Mouse (Mus musculus): ENCODE measurements around the gene Rab11fip5. TPM values are rescaled to one million over a fixed set of nuclear protein-coding genes. Genes with fewer than 3 reads are reported as not detected.

The Rab11fip5 gene
- polyA plus RNA-seq, 1 experiment from 2014 or later: 5.8 TPM

- WGBS: 87% methylated on average over 9 of the region's 9 CpGs
- no peak for DNase-seq (ENCODE audit: low spot score)
- H3K27me3 ChIP-seq (ENCODE audit: insufficient read depth, poor library complexity, severe bottlenecking): peaks cover 46% of the 10 kb centered on the region
Measured at GRCm38 (mm10) chr6:85370666-85371430, 3.6 kb downstream of the Rab11fip5 start.

DNA sequence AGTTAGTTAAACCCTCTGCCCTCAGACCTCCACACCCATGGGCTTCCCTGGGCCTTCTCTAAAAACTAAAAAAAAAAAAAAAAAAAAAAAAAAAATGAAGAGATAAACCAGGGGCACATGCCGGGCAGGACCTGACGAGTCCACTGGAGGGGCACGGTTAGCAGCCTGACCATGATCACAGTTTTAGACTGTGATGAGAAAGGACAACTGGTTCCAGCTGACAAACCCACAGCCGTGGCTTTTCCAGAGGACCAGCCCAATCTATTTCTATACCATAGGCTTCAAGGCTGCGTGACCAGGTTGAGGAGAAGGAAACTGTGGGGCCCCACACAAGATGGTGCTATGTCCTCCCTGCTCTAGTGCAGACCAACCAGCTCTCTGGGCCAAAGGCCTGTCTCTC, 4.4 kb downstream of the Rab11fip5 start:
- H3K27me3 ChIP-seq (ENCODE audit: insufficient read depth, poor library complexity, severe bottlenecking): peaks cover 40% of the 10 kb centered on the region
- no peaks in the 10 kb centered on the region for H3K9me3 ChIP-seq
- peaks cover 20% of the 10 kb centered on the region for H3K4me1 ChIP-seq (replicated peaks)
- no peak overlapping the region for H3K4me3 ChIP-seq
- DNase-seq (ENCODE audit: low spot score): no peak
- WGBS: 87% methylated on average over 5 of the region's 5 CpGs
- H3K36me3 ChIP-seq: no peaks in the 10 kb centered on the region
- no peak overlapping the region for H3K27ac ChIP-seq

More at GRCm38 (mm10) chr6:85370666-85371430, 3.6 kb downstream of the Rab11fip5 start:
- Histone ChIP-seq H3K4me1 (replicated peaks) (peaks cover 21% of the 10 kb centered on the region), H3K4me3 (no peak overlapping the region), H3K36me3 (no peaks in the 10 kb centered on the region), H3K9me3 (no peaks in the 10 kb centered on the region), H3K27ac (no peak overlapping the region)

DNA sequence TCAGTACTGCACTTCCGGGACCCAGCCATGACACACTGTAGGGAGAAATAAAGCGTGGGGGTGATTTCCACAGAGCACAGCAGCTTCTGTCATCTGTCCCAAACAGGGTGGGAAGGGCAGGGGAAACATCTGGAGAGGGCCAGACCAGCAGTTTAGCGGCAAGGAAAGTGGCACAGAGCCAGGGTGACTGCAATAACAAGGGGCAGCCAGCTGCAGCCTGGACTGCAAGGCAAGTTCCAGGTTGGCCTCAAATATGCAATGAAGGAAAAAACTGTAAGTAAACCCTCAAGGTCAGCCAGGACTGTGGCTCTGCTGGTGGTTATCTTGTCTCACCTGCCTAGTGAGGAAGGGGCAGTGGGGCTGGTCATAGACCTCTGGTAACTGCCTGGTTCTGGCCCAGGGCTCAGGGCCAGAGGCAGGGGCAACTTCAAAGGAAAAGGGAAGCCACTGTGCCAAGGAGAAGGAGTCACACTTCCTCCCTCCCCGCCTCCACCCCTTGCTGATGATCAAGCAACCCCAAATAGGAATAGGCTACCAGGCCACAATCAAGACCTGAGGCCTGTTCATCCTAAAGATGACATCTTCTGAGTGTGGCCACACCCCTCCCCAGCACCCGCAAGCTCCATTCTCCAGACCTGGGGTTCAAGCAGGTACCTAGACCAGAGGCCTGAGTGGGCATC, 5.1 kb downstream of the Rab11fip5 start:
- Histone ChIP-seq H3K27ac (no peak overlapping the region), H3K4me3 (no peak overlapping the region), H3K36me3 (no peaks in the 10 kb centered on the region), H3K4me1 (replicated peaks) (peaks cover 14% of the 10 kb centered on the region), H3K27me3 (ENCODE audit: insufficient read depth, poor library complexity, severe bottlenecking) (peaks cover 40% of the 10 kb centered on the region), H3K9me3 (no peaks in the 10 kb centered on the region)
- 82% methylated on average over 5 of the region's 5 CpGs for WGBS
- no peak for DNase-seq (ENCODE audit: low spot score)

DNA sequence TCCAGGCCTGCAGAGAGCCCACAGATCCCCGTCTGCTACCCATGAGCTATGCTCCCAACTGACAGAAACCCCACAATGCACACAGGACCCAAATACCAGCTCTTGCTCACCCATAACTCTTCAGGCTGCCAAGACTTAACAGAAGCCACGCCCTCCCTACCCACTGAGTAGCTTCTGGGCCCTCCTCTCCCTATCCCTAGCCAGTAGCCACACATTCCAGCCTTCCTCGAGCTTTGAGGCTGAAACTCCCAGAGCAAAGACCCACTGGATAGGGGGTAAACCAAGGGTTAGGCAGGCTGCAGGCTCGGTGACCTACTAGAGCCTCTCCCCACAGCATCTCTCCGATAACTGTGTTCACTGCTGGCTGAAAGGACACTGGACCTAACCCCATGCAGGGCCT, 5.7 kb downstream of the Rab11fip5 start:
- DNase-seq (ENCODE audit: low spot score): no peak
- Histone ChIP-seq H3K36me3 (no peaks in the 10 kb centered on the region), H3K27ac (no peak overlapping the region), H3K4me3 (no peak overlapping the region), H3K27me3 (ENCODE audit: insufficient read depth, poor library complexity, severe bottlenecking) (peaks cover 34% of the 10 kb centered on the region), H3K9me3 (no peaks in the 10 kb centered on the region), H3K4me1 (replicated peaks) (peaks cover 8% of the 10 kb centered on the region)
- WGBS: 59% methylated on average over 5 of the region's 5 CpGs

GRCm38 (mm10) chr6:85368166-85368565, 6.3 kb downstream of the Rab11fip5 start:
- 86% methylated on average over 1 of the region's 1 CpGs for WGBS
- H3K27me3 ChIP-seq (ENCODE audit: insufficient read depth, poor library complexity, severe bottlenecking): peaks cover 29% of the 10 kb centered on the region
- H3K27ac ChIP-seq: no peak overlapping the region
- DNase-seq (ENCODE audit: low spot score): no peak
- H3K4me3 ChIP-seq: no peak overlapping the region
- 0 out of 2 replicates have a peak, but pooled peaks cover 3% of the 10 kb centered on the region for H3K4me1 ChIP-seq (replicated peaks)
- no peaks in the 10 kb centered on the region for H3K9me3 ChIP-seq
- no peaks in the 10 kb centered on the region for H3K36me3 ChIP-seq

GRCm38 (mm10) chr6:85366387-85366786, 8.0 kb downstream of the Rab11fip5 start:
- Histone ChIP-seq H3K27me3 (ENCODE audit: insufficient read depth, poor library complexity, severe bottlenecking) (peaks cover 11% of the 10 kb centered on the region), H3K36me3 (no peaks in the 10 kb centered on the region), H3K9me3 (no peaks in the 10 kb centered on the region), H3K27ac (no peak overlapping the region), H3K4me3 (no peak overlapping the region), H3K4me1 (replicated peaks) (0 out of 2 replicates have a peak, but pooled peaks cover 3% of the 10 kb centered on the region)
- no peak for DNase-seq (ENCODE audit: low spot score)
- 84% methylated on average over 1 of the region's 1 CpGs for WGBS

GRCm38 (mm10) chr6:85364439-85364838, 10.0 kb downstream of the Rab11fip5 start:
- Histone ChIP-seq H3K36me3 (no peaks in the 10 kb centered on the region), H3K9me3 (no peaks in the 10 kb centered on the region), H3K4me3 (no peak overlapping the region), H3K4me1 (replicated peaks) (0 out of 2 replicates have a peak, but pooled peaks cover 3% of the 10 kb centered on the region), H3K27me3 (ENCODE audit: insufficient read depth, poor library complexity, severe bottlenecking) (no peaks in the 10 kb centered on the region), H3K27ac (no peak overlapping the region)
- no peak for DNase-seq (ENCODE audit: low spot score)
- WGBS: 80% methylated on average over 5 of the region's 5 CpGs

GRCm38 (mm10) chr6:85363906-85364260, 10.6 kb downstream of the Rab11fip5 start:
- Histone ChIP-seq H3K4me3 (no peak overlapping the region), H3K9me3 (no peaks in the 10 kb centered on the region), H3K27ac (no peak overlapping the region), H3K36me3 (no peaks in the 10 kb centered on the region), H3K27me3 (ENCODE audit: insufficient read depth, poor library complexity, severe bottlenecking) (no peaks in the 10 kb centered on the region), H3K4me1 (replicated peaks) (0 out of 2 replicates have a peak, but pooled peaks cover 3% of the 10 kb centered on the region)
- no peak for DNase-seq (ENCODE audit: low spot score)
- WGBS: 91% methylated on average over 4 of the region's 4 CpGs

- H3K27ac ChIP-seq: no peak overlapping the region
- no peaks in the 10 kb centered on the region for H3K27me3 ChIP-seq (ENCODE audit: insufficient read depth, poor library complexity, severe bottlenecking)
- no peak overlapping the region for H3K4me3 ChIP-seq
- 91% methylated on average over 5 of the region's 5 CpGs for WGBS
- no peak for DNase-seq (ENCODE audit: low spot score)
- H3K36me3 ChIP-seq: no peaks in the 10 kb centered on the region
- H3K4me1 ChIP-seq (replicated peaks): 0 out of 2 replicates have a peak, but pooled peaks cover 3% of the 10 kb centered on the region
- H3K9me3 ChIP-seq: no peaks in the 10 kb centered on the region
Measured at GRCm38 (mm10) chr6:85363231-85363905, 11.1 kb downstream of the Rab11fip5 start.

GRCm38 (mm10) chr6:85362610-85363009, 11.8 kb downstream of the Rab11fip5 start:
- H3K36me3 ChIP-seq: no peaks in the 10 kb centered on the region
- no peak overlapping the region for H3K27ac ChIP-seq
- H3K9me3 ChIP-seq: no peaks in the 10 kb centered on the region
- H3K4me3 ChIP-seq: no peak overlapping the region
- DNase-seq (ENCODE audit: low spot score): no peak
- H3K4me1 ChIP-seq (replicated peaks): 0 out of 2 replicates have a peak, but pooled peaks cover 3% of the 10 kb centered on the region
- 84% methylated on average over 5 of the region's 5 CpGs for WGBS
- no peaks in the 10 kb centered on the region for H3K27me3 ChIP-seq (ENCODE audit: insufficient read depth, poor library complexity, severe bottlenecking)

DNA sequence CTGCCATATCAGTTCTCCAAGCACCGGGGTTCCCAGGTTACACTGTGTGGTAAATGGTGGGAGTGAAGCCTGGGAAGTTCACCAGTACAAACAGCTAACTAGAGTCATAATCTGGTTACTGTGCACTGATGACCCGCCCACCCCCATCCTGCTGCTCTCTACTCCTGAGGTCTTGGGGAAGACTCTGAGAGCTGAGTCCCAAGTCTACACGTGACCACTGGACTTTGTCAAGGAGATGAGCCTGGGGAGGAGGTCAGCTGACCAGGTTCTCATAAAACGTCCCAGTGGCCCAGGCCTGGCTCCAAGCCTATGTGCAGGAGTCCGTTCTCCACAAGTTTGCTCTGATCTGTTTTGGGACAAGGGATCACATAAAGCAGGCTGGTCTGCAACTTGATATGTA, 14.1 kb downstream of the Rab11fip5 start:
- Histone ChIP-seq H3K4me1 (replicated peaks) (no peaks in the 10 kb centered on the region), H3K9me3 (no peaks in the 10 kb centered on the region), H3K4me3 (no peak overlapping the region), H3K27ac (no peak overlapping the region), H3K36me3 (no peaks in the 10 kb centered on the region), H3K27me3 (ENCODE audit: insufficient read depth, poor library complexity, severe bottlenecking) (no peaks in the 10 kb centered on the region)
- 85% methylated on average over 5 of the region's 5 CpGs for WGBS
- DNase-seq (ENCODE audit: low spot score): no peak

GRCm38 (mm10) chr6:85358877-85359276, 15.6 kb downstream of the Rab11fip5 start:
- DNase-seq (ENCODE audit: low spot score): no peak
- H3K4me3 ChIP-seq: no peak overlapping the region
- no peaks in the 10 kb centered on the region for H3K27me3 ChIP-seq (ENCODE audit: insufficient read depth, poor library complexity, severe bottlenecking)
- no peak overlapping the region for H3K27ac ChIP-seq
- no peaks in the 10 kb centered on the region for H3K9me3 ChIP-seq
- H3K36me3 ChIP-seq: no peaks in the 10 kb centered on the region
- WGBS: 90% methylated on average over 1 of the region's 1 CpGs
- no peaks in the 10 kb centered on the region for H3K4me1 ChIP-seq (replicated peaks)
